Mouse (Mus musculus) forebrain, embryonic 12.5 days (tissue): ENCODE data around the gene Pilrb2. TPM values are rescaled to one million over a fixed set of nuclear protein-coding genes. Genes with fewer than 3 reads are reported as not detected.
"Not testable (repeated sequence)": the region's sequence is repeated elsewhere in the genome, so short reads cannot be mapped to it uniquely, and the experiment has no call there.

ENCODE experiments used
- ATAC-seq: fragments of 200-750 bp; cut with Nextera tagmentation; 2 replicates; pipeline ENCODE4 v1.8.0; 2017; ENCODE audit warnings: moderate TSS enrichment; ENCODE audit not compliant: low FRiP score
- H3K27ac ChIP-seq: fragments of 300-500 bp; sonication (generic); 2 replicates; pipeline ENCODE4 v1.5.1; 2016; ENCODE audit warnings: mild to moderate bottlenecking
- H3K27me3 ChIP-seq: fragments of 300-500 bp; sonication (generic); 2 replicates; pipeline ENCODE4 v1.6.1; 2016; ENCODE audit warnings: mild to moderate bottlenecking
- H3K36me3 ChIP-seq: fragments of 300-500 bp; sonication (generic); replicated peaks from 2 replicates; pipeline ENCODE4 v1.6.1; 2016; ENCODE audit warnings: mild to moderate bottlenecking
- H3K4me1 ChIP-seq: fragments of 300-500 bp; sonication (generic); 2 replicates; pipeline ENCODE4 v1.6.1; 2016
- H3K4me2 ChIP-seq: fragments of 300-500 bp; sonication (generic); 2 replicates; pipeline ENCODE4 v1.6.1; 2016; ENCODE audit warnings: mild to moderate bottlenecking, moderate library complexity
- H3K4me3 ChIP-seq: fragments of 300-500 bp; sonication (generic); replicated peaks from 2 replicates; pipeline ENCODE4 v1.5.1; 2016; ENCODE audit warnings: mild to moderate bottlenecking
- H3K9ac ChIP-seq: fragments of 300-500 bp; sonication (generic); 2 replicates; pipeline ENCODE4 v1.6.1; 2016; ENCODE audit warnings: mild to moderate bottlenecking
- H3K9me3 ChIP-seq: fragments of 300-500 bp; sonication (generic); 2 replicates; pipeline ENCODE4 v1.6.1; 2016
- WGBS: fragments of 180-500 bp; shearing (Covaris S2); methylation state at CpG from one replicate; pipeline ENCODE4 v1.1.7; 2016; 5-methylcytosine and 5-hydroxymethylcytosine counted together
- polyA plus RNA-seq: library from polyadenylated mRNA; unstranded; fragments of >200 nt; fragmentation: Nextera tagmentation; extraction: Ambion mirVana; gene quantifications from 2 replicates; pipeline ENCODE4 v1.2.1, GENCODE M21; 2016

The Pilrb2 gene
- not detected in 2 replicates for polyA plus RNA-seq

DNA sequence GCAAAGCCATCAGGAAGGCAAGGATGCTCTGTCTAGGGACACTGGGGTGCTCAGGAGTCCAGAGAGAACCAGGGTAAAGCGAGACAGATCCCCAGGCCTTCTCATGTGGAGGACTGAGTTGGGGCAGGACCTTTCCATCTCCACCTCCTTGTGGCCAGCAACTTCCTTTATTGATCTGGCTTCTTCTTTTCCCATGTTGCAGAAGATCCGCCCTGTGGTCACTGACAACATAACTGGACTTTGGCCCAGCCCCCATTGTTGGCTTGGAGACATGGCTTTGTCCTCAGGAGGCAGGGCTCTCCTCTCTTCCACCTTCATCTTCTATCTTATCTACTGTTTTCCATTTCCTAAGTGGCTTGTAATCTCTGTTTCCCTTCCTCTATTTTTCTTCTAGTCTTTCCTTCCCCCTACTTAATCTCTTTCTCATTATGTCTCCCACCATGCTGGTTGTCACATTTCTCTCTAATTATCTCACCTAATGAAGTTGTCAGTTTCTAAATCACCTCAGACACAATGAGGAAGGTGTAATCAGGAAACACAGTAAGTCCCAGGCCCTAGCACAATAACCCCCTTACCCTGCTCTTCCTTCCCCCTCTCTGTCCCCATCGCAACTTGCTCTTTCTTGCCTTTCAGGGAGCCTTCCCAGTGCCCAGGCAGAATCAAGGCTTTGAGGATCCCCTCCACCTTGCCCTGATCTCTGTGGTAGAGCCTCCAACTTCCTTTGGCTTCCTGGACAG lies at the start of gene Pilrb2:
TSS of gene Pilrb2 (minus strand) at position 172 of the 737 bp plus-strand sequence.
- not testable (repeated sequence) for H3K36me3 ChIP-seq, H3K27me3 ChIP-seq, H3K4me2 ChIP-seq, H3K4me1 ChIP-seq, H3K27ac ChIP-seq, H3K4me3 ChIP-seq, H3K9me3 ChIP-seq, H3K9ac ChIP-seq, ATAC-seq
- 76% methylated on average over 3 of the region's 3 CpGs for WGBS

DNA sequence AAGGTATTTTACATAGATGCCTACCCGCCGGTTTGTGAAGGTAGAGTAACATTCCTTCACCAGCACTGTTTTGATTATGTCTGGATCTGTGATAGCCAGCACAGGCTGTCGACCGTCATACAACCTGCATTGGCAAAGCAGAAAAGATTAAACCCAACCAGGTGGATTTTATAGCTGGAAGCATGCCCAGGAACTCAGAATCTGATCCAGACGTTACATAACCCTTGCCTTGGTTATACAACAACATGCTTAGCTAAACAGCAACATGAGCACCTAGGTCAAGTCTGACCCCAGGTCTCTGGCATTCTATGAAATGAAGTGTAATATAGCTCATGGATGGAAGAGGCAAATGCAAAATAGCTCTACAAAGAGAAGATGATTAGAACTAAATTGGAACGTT lies 43.9 kb upstream of the Pilrb2 start:
- H3K27me3 ChIP-seq: no peaks in the 10 kb centered on the region
- ATAC-seq: no peak
- H3K36me3 ChIP-seq: no peaks in the 10 kb centered on the region
- H3K4me2 ChIP-seq: no peak overlapping the region
- WGBS: 78% methylated on average over 6 of the region's 6 CpGs
- H3K9me3 ChIP-seq: no peaks in the 10 kb centered on the region
- no peak overlapping the region for H3K4me3 ChIP-seq
- H3K4me1 ChIP-seq: no peaks in the 10 kb centered on the region
- no peak overlapping the region for H3K9ac ChIP-seq
- H3K27ac ChIP-seq: no peak overlapping the region

DNA sequence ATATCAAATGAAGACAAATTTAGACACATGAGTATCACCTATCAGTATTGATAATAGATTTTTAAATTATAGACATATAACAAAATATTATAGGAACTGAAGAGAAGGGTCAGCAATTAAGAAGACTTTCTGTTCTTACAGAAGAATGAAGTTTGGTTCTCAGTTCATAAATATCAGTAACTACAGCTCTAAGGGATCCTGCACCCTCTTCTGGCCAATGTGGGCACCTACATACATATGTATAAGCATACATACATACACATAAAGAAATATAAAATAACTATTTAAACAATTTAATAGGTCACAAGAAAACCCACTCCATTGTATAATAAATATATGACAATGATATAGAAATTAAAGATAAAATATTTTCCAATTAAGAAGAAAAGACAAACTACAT lies 42.9 kb upstream of the Pilrb2 start:
- no peak overlapping the region for H3K4me2 ChIP-seq
- H3K9me3 ChIP-seq: no peaks in the 10 kb centered on the region
- no peaks in the 10 kb centered on the region for H3K36me3 ChIP-seq
- no peaks in the 10 kb centered on the region for H3K4me1 ChIP-seq
- no peaks in the 10 kb centered on the region for H3K27me3 ChIP-seq
- H3K4me3 ChIP-seq: no peak overlapping the region
- no peak overlapping the region for H3K9ac ChIP-seq
- H3K27ac ChIP-seq: no peak overlapping the region
- no peak for ATAC-seq

DNA sequence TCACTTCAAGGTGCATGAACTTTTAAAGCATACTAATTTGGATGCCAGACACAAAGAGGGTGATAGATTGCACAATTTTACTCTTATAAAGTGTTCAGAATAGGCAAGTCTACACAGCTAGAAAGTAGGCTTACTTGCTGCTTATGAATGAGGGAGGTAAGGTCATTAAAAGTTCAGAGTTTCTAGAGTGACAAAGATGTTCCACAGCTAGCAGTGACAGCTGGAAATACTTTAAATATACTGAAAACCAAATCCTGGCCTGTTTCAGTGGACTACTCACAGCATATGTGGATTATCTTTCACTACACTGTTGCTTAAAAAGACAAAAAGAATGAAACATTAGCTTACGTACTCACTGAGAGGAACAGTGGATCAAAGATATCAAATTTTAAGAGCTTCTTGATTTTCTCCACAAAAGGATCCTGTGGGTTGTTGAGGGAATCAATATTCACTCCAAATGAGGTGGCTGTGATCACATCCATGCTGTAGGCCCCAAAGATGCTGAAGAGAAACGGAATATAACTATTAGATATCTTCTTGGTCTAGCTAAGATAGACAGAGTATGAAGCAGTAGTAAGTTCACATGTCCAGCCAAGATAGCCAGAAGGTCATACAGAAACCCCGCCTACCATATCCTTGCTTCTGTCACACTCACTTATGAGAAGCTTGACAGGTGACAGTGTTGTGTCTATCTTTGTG lies 38.1 kb upstream of the Pilrb2 start:
- Histone ChIP-seq H3K27ac (no peak overlapping the region), H3K4me3 (no peak overlapping the region), H3K27me3 (0 out of 2 replicates have a peak, but pooled peaks cover 2% of the 10 kb centered on the region), H3K9ac (no peak overlapping the region), H3K4me1 (no peaks in the 10 kb centered on the region), H3K9me3 (no peaks in the 10 kb centered on the region), H3K4me2 (no peak overlapping the region), H3K36me3 (no peaks in the 10 kb centered on the region)
- WGBS: 83% methylated on average over 3 of the region's 3 CpGs
- ATAC-seq: no peak

DNA sequence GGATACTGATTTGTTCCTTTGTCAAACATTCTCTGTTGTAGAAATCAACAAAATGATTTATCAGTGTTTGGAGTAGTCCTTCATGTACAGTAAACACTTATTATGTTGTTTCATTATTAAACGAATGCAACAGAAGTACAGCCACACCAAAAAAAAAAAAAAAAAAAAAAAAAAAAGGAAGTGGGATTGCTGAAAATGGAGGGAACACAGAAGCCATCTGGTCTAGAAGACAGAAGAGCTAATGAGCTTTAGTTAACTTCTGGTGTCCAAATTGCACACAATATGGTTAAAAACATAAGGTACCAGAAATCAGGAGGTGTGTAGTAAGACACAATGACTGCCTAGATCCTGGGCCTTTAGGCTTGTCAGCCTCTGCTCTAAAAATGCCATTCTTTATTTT lies 26.2 kb upstream of the Pilrb2 start:
- Histone ChIP-seq H3K9ac (no peak overlapping the region), H3K36me3 (no peaks in the 10 kb centered on the region), H3K27me3 (no peaks in the 10 kb centered on the region), H3K4me3 (no peak overlapping the region), H3K9me3 (no peaks in the 10 kb centered on the region), H3K4me1 (no peaks in the 10 kb centered on the region), H3K4me2 (no peak overlapping the region), H3K27ac (no peak overlapping the region)
- WGBS: 70% methylated on average over 1 of the region's 1 CpGs
- ATAC-seq: no peak

DNA sequence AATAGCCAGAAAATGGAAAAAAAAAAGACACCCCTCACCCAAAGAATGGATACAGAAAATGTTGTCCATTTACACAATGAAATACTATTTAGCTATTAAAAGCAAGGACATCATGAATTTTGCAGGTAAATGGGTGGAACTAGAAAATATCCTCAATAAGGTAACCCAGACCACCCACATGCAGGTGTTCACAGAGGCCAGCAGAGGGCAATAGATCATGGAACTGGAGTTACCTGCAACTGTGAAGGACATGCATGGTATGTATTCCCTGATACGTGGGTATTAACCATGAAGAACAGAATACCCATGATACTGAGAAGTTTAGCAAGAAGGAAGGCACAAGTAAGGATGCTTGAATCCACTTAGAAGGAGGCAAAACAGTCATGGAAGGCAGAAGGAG lies 21.3 kb upstream of the Pilrb2 start:
- ATAC-seq: no peak
- Histone ChIP-seq H3K27ac (no peak overlapping the region), H3K4me2 (no peak overlapping the region), H3K27me3 (no peaks in the 10 kb centered on the region; the same call in 1 of the 2 replicates), H3K4me3 (no peak overlapping the region), H3K9ac (no peak overlapping the region), H3K4me1 (no peaks in the 10 kb centered on the region), H3K9me3 (no peaks in the 10 kb centered on the region), H3K36me3 (no peaks in the 10 kb centered on the region)
- 61% methylated on average over 1 of the region's 1 CpGs for WGBS

DNA sequence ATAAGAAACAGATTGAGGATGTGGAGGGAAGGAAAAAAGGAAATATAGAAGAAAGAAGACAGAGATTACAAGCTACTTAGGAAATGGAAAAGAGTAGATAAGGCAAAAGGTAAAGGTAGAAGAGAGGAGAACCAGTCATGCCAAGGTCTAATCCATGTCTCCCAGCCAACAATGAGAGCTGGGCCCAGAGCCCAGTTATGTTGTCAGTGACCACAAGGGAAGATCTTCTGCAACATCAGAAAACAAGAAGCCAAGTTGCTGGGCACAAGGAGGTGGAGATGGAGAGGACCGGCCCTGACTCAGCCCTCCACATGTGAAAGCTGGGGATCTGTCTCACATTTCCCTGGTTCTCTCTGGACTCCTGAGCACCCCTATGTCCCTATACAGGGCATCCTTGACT lies 16.1 kb upstream of the Pilrb2 start:
- ATAC-seq: no peak
- Histone ChIP-seq H3K4me1 (no peaks in the 10 kb centered on the region), H3K4me3 (no peak overlapping the region), H3K27me3 (no peaks in the 10 kb centered on the region; the same call in 1 of the 2 replicates), H3K9me3 (no peaks in the 10 kb centered on the region), H3K36me3 (no peaks in the 10 kb centered on the region), H3K4me2 (no peak overlapping the region), H3K27ac (no peak overlapping the region), H3K9ac (no peak overlapping the region)
- WGBS: 87% methylated on average over 1 of the region's 1 CpGs

DNA sequence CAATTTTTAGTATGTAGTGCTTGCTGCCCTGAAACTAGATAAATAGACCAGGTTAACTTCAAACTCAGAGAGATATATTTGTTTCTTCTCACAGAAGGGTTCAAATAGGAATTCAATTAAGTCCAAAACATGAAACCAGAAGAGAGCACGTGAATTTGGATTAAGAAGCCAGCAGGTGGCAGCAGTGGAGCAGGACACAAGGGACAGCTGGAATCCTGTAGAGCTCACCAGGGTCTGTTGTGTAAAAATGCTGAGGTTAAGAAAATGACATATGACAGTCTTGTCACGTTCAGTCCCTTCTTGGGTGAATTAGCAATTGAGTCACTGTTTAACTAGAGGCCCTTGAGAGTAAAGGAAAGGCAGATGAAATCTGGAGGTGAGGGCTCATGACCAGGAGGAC lies 14.3 kb upstream of the Pilrb2 start:
- no peak overlapping the region for H3K9ac ChIP-seq
- WGBS: 16% methylated on average over 2 of the region's 2 CpGs
- no peak overlapping the region for H3K27ac ChIP-seq
- H3K4me2 ChIP-seq: no peak overlapping the region
- H3K36me3 ChIP-seq: no peaks in the 10 kb centered on the region
- H3K27me3 ChIP-seq: no peaks in the 10 kb centered on the region; the same call in 1 of the 2 replicates
- ATAC-seq: no peak
- H3K4me1 ChIP-seq: no peaks in the 10 kb centered on the region
- no peak overlapping the region for H3K4me3 ChIP-seq
- H3K9me3 ChIP-seq: no peaks in the 10 kb centered on the region

DNA sequence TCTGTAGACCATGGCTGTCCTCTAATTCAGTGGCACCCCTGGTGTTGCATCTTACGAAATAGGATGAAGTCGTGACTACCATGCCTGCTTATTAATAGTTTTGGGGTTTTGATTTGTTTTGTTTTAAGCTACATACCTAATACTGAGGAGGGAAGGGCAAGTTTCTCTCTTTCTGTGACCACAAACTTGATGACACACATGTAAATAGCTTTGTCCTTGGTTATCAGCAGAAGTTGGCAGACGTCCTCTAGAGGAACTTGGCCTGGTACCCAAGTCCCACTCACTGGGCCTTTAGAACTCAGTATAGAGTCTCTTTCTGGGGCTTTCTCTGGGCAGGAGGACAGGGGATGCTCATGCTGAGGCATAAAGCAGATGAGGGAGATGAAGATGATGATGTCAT lies 11.7 kb upstream of the Pilrb2 start:
- Histone ChIP-seq H3K27me3 (no peaks in the 10 kb centered on the region; the same call in 1 of the 2 replicates), H3K9me3 (no peaks in the 10 kb centered on the region), H3K4me2 (no peak overlapping the region), H3K36me3 (no peaks in the 10 kb centered on the region), H3K4me3 (no peak overlapping the region), H3K4me1 (no peaks in the 10 kb centered on the region), H3K27ac (no peak overlapping the region), H3K9ac (no peak overlapping the region)
- ATAC-seq: no peak
- WGBS: 87% methylated on average over 3 of the region's 3 CpGs

DNA sequence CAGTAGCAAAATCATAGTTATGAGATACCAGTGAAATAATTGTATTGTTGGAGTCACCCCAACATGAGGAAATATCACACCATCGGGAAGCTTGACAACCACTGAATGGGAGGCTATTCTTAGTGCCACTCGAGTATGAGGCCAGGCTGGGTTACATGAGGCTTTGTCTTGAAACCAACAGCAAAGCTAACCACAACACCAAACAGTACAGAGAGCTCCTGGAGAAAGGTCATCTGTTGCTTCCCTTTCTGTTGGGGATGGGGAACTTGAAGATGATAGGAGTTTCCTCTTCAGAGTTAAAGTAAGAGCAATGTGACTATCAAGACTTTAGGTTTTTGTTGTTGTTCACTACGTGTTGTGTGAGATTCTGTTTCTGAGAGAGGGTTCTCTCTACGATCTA lies 11.3 kb upstream of the Pilrb2 start:
- Histone ChIP-seq H3K9ac (no peak overlapping the region), H3K27me3 (no peaks in the 10 kb centered on the region; the same call in 1 of the 2 replicates), H3K9me3 (no peaks in the 10 kb centered on the region), H3K4me3 (no peak overlapping the region), H3K27ac (no peak overlapping the region), H3K4me2 (no peak overlapping the region), H3K36me3 (no peaks in the 10 kb centered on the region), H3K4me1 (no peaks in the 10 kb centered on the region)
- no peak for ATAC-seq
- WGBS: 81% methylated on average over 4 of the region's 4 CpGs

DNA sequence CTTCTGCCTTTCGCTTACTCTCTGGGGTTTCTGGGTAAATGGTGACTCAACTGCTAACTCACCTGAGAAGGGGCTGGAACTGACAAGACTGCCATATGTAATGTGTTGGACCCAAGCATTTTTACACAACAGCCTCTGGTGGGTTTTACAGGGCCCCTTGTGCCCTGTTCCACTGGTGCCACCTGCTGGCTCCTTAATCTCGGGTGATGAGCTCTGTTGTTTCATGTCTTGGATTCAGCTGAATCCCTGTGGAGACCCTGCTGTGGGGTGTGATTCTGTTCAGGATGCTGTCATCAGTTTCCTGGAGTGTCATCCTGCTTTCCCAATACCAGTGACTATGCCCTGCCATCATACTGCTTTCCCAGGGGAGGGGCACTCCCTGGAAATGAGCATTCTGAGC lies 6.2 kb upstream of the Pilrb2 start:
- no peak overlapping the region for H3K4me3 ChIP-seq
- H3K4me2 ChIP-seq: no peak overlapping the region
- no peaks in the 10 kb centered on the region for H3K4me1 ChIP-seq
- 52% methylated on average over 2 of the region's 2 CpGs for WGBS
- H3K9ac ChIP-seq: no peak overlapping the region
- H3K9me3 ChIP-seq: no peaks in the 10 kb centered on the region
- H3K27ac ChIP-seq: no peak overlapping the region
- H3K36me3 ChIP-seq: no peaks in the 10 kb centered on the region
- H3K27me3 ChIP-seq: no peaks in the 10 kb centered on the region
- ATAC-seq: no peak

DNA sequence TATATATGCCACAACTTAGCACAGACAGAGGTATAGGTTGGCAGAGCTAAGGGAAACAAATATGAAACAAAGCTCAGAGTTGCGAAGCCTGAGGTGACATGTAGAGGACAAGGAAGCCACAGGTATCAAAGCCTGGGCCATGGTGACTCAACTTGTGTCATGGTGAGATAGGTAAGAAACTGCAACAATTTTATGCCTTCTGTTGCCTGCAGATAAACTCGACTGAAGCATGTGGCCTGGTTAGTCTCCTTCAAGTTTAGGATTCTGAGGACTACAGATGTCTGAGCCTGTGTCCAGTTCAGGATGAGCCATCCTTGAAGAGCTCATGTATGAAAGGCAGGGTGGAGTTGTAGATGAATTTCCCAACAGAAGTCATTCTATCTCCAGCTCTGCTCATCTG lies 3.4 kb upstream of the Pilrb2 start:
- 82% methylated on average over 2 of the region's 2 CpGs for WGBS
- Histone ChIP-seq H3K4me2 (no peak overlapping the region), H3K27ac (no peak overlapping the region), H3K4me3 (no peak overlapping the region), H3K9ac (no peak overlapping the region), H3K4me1 (no peaks in the 10 kb centered on the region), H3K9me3 (no peaks in the 10 kb centered on the region), H3K27me3 (no peaks in the 10 kb centered on the region), H3K36me3 (no peaks in the 10 kb centered on the region)
- ATAC-seq: no peak

DNA sequence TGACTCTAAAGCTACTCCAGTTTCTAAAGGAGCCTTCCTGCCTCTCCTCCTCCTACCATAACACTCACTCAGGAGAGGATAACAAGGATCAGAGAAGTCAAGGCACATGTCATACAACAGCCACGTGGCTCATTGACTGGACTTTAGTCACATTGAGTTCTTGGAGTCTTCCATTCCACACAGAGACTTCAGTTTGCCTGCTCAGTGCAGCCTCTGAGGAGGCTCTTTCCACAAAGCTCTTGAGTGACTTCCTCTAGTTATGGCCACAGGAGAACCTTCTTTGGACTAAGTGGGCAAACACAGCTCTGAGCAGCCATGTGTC lies 727 bp upstream of the Pilrb2 start:
- not testable (repeated sequence) for H3K27ac ChIP-seq, ATAC-seq, H3K27me3 ChIP-seq, H3K4me2 ChIP-seq, H3K9ac ChIP-seq, H3K9me3 ChIP-seq, H3K4me1 ChIP-seq, H3K4me3 ChIP-seq, H3K36me3 ChIP-seq
- 58% methylated on average over 1 of the region's 1 CpGs for WGBS
